ENCODE assay signal across 28 mouse cellular contexts in the genomic region with DNA sequence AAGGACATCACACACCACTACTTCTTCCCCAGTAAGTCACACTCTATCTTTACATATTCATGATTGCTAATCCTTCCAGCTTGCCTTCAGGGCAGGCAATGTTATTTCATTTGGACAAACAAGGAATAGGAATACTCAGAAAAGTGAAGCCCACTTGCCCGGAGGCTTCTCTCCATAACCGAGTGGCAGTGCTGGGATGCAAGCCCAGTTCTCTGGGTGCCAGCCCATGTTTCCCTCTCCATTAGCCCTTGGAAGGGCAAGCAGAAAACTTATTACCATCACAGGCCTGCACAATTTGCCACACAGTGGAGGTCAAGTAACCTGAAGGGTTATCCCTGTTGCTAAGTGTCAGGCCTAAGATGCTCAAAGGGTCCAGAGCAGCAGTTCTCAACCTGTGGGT.
DNase-seq lines count a peak whose midpoint lies in the region; ATAC-seq lines count a peak whose summit lies in the region.
"Had no signal": no experiment of that assay in that cellular context is flagged by ENCODE, and none has a peak within 500 bp of the region (broad histone marks: within the 10 kb centered on the region; RNA-seq: fewer than 3 reads in every experiment).

No protein-coding gene starts in this region.

- no peaks in the 10 kb centered on the region for H3K36me3 ChIP-seq in forebrain, embryonic 16.5 days (ENCODE audit: control insufficient read depth, insufficient read depth)
- no peaks in the 10 kb centered on the region for H3K36me3 ChIP-seq in forebrain, embryonic 14.5 days (ENCODE audit: control insufficient read depth, insufficient read depth, low read length)
- H3K36me3 ChIP-seq in kidney, embryonic 16.5 days (ENCODE audit: insufficient read depth, low read length), result no peaks in the 10 kb centered on the region
- H3K36me3 ChIP-seq in midbrain, embryonic 10.5 days, result peaks cover 33% of the 10 kb centered on the region
- H3K36me3 ChIP-seq in midbrain, embryonic 11.5 days (ENCODE audit: control insufficient read depth, insufficient read depth, low read length), result no peaks in the 10 kb centered on the region
- no peaks in the 10 kb centered on the region for H3K36me3 ChIP-seq in midbrain, embryonic 14.5 days (ENCODE audit: control insufficient read depth, insufficient read depth, low read length)
- H3K36me3 ChIP-seq: limb, embryonic 15.5 days; liver, embryonic 13.5 days had no signal

- H3K27ac ChIP-seq in forebrain, embryonic 16.5 days (ENCODE audit: low read length), result no peak overlapping the region
- H3K27ac ChIP-seq in forebrain, embryonic 14.5 days (ENCODE audit: low read depth, low read length), result no peak overlapping the region
- H3K27ac ChIP-seq in kidney, embryonic 16.5 days (ENCODE audit: low read length), result no peak overlapping the region
- H3K27ac ChIP-seq in midbrain, embryonic 10.5 days (replicated peaks), result peak overlapping the region; percentile 52; the same call in 1 of the 2 replicates
- no peak overlapping the region; the same call in 1 of the 2 replicates for H3K27ac ChIP-seq in midbrain, embryonic 11.5 days (ENCODE audit: low read depth, low read length)
- H3K27ac ChIP-seq in midbrain, embryonic 14.5 days (replicated peaks; ENCODE audit: low read depth, low read length), result no peak overlapping the region
- H3K27ac ChIP-seq: forebrain, embryonic 13.5 days; left cerebral cortex, adult 2 months; limb, embryonic 15.5 days; liver, embryonic 13.5 days; stomach, postnatal 0 days had no signal

- DNase-seq in forebrain, embryonic 14.5 days (ENCODE audit: low spot score), result no peak
- peak; percentile 26 for DNase-seq in kidney, adult 11 months
- no peak for DNase-seq in midbrain, embryonic 10.5 days (ENCODE audit: low spot score)
- DNase-seq in midbrain, embryonic 11.5 days (ENCODE audit: low spot score, missing footprints), result no peak
- peak; percentile 33 for DNase-seq in midbrain, embryonic 14.5 days
- DNase-seq in urinary bladder, adult 18-20 months (ENCODE audit: low spot score in 2 of 2), result no peak
- DNase-seq: adrenal gland, adult 8-10 months; cerebellum, adult 8-10 months; cerebellum, postnatal 36 days; heart, postnatal 14 days; kidney, postnatal 25 days; liver, embryonic 13.5 days; lung, adult 18-20 months; lung, postnatal 4 days; right cerebral cortex, postnatal 4 days; thymus, adult 18-20 months; thymus, postnatal 25 days had no signal

- WGBS in forebrain, embryonic 16.5 days, result 21% methylated on average over 2 of the region's 2 CpGs
- 55% methylated on average over 2 of the region's 2 CpGs for WGBS in forebrain, embryonic 14.5 days
- 84% methylated on average over 2 of the region's 2 CpGs for WGBS in kidney, embryonic 16.5 days
- WGBS in midbrain, embryonic 10.5 days, result 81% methylated on average over 2 of the region's 2 CpGs
- 75% methylated on average over 2 of the region's 2 CpGs for WGBS in midbrain, embryonic 11.5 days
- 28% methylated on average over 2 of the region's 2 CpGs for WGBS in midbrain, embryonic 14.5 days

- no peak overlapping the region for H3K4me3 ChIP-seq in forebrain, embryonic 16.5 days (replicated peaks; ENCODE audit: low read length)
- no peak overlapping the region for H3K4me3 ChIP-seq in forebrain, embryonic 14.5 days (ENCODE audit: low read depth, low read length)
- H3K4me3 ChIP-seq in kidney, embryonic 16.5 days (ENCODE audit: low read length), result no peak overlapping the region
- H3K4me3 ChIP-seq in midbrain, embryonic 10.5 days, result no peak overlapping the region
- H3K4me3 ChIP-seq in midbrain, embryonic 11.5 days (ENCODE audit: low read depth, low read length), result no peak overlapping the region
- H3K4me3 ChIP-seq in midbrain, embryonic 14.5 days (replicated peaks; ENCODE audit: low read depth, low read length), result no peak overlapping the region
- H3K4me3 ChIP-seq: forebrain, embryonic 13.5 days; heart, embryonic 13.5 days; left cerebral cortex, adult 2 months; limb, embryonic 15.5 days; liver, embryonic 13.5 days; megakaryocyte, embryonic 14.5 days had no signal

- ATAC-seq in forebrain, embryonic 16.5 days, result 0 out of 2 replicates have a peak, but pooled peaks have one; percentile 21
- ATAC-seq in forebrain, embryonic 14.5 days, result no peak
- ATAC-seq in kidney, embryonic 16.5 days (ENCODE audit: low FRiP score, low TSS enrichment), result no peak
- ATAC-seq in midbrain, embryonic 11.5 days (ENCODE audit: low FRiP score), result no peak
- ATAC-seq in midbrain, embryonic 14.5 days (ENCODE audit: low FRiP score, low TSS enrichment), result no peak
- ATAC-seq: forebrain, embryonic 13.5 days; intestine, embryonic 16.5 days; lung, postnatal 0 days had no signal

- H3K27me3 ChIP-seq in forebrain, embryonic 16.5 days (replicated peaks; ENCODE audit: control insufficient read depth, insufficient read depth, low read length), result no peaks in the 10 kb centered on the region
- H3K27me3 ChIP-seq in forebrain, embryonic 14.5 days (replicated peaks; ENCODE audit: control insufficient read depth, insufficient read depth, low read length), result no peaks in the 10 kb centered on the region
- no peaks in the 10 kb centered on the region for H3K27me3 ChIP-seq in kidney, embryonic 16.5 days (ENCODE audit: insufficient read depth, low read length)
- no peaks in the 10 kb centered on the region for H3K27me3 ChIP-seq in midbrain, embryonic 10.5 days (ENCODE audit: low read depth, poor library complexity, severe bottlenecking)
- no peaks in the 10 kb centered on the region for H3K27me3 ChIP-seq in midbrain, embryonic 11.5 days (ENCODE audit: control insufficient read depth, insufficient read depth, low read length)
- H3K27me3 ChIP-seq in midbrain, embryonic 14.5 days (ENCODE audit: control insufficient read depth, insufficient read depth, low read length), result no peaks in the 10 kb centered on the region
- H3K27me3 ChIP-seq: forebrain, embryonic 13.5 days; heart, embryonic 13.5 days; liver, embryonic 13.5 days had no signal

- no peaks in the 10 kb centered on the region for H3K9me3 ChIP-seq in forebrain, embryonic 16.5 days (ENCODE audit: control insufficient read depth, low read length)
- H3K9me3 ChIP-seq in forebrain, embryonic 14.5 days (replicated peaks; ENCODE audit: control insufficient read depth, low read length), result no peaks in the 10 kb centered on the region
- no peaks in the 10 kb centered on the region for H3K9me3 ChIP-seq in kidney, embryonic 16.5 days (ENCODE audit: low read length)
- no peaks in the 10 kb centered on the region for H3K9me3 ChIP-seq in midbrain, embryonic 10.5 days (replicated peaks)
- H3K9me3 ChIP-seq in midbrain, embryonic 11.5 days (ENCODE audit: control insufficient read depth, low read length), result no peaks in the 10 kb centered on the region
- H3K9me3 ChIP-seq in midbrain, embryonic 14.5 days (ENCODE audit: control insufficient read depth, low read length), result no peaks in the 10 kb centered on the region
- H3K9me3 ChIP-seq: forebrain, embryonic 13.5 days; G1E; heart, embryonic 13.5 days; limb, embryonic 15.5 days; liver, embryonic 13.5 days; megakaryocyte, embryonic 14.5 days had no signal

- H3K4me1 ChIP-seq in forebrain, embryonic 16.5 days (replicated peaks; ENCODE audit: control insufficient read depth, insufficient read depth, low read length), result peaks cover 33% of the 10 kb centered on the region
- H3K4me1 ChIP-seq in forebrain, embryonic 14.5 days (ENCODE audit: control insufficient read depth, insufficient read depth, low read length), result peaks cover 25% of the 10 kb centered on the region
- peaks cover 15% of the 10 kb centered on the region for H3K4me1 ChIP-seq in kidney, embryonic 16.5 days (ENCODE audit: insufficient read depth, low read length)
- H3K4me1 ChIP-seq in midbrain, embryonic 10.5 days, result peaks cover 57% of the 10 kb centered on the region
- peaks cover 19% of the 10 kb centered on the region for H3K4me1 ChIP-seq in midbrain, embryonic 11.5 days (ENCODE audit: control insufficient read depth, insufficient read depth, low read length)
- peaks cover 53% of the 10 kb centered on the region for H3K4me1 ChIP-seq in midbrain, embryonic 14.5 days (ENCODE audit: control insufficient read depth, insufficient read depth, low read length)

- H3K4me2 ChIP-seq in forebrain, embryonic 16.5 days (ENCODE audit: low read length), result no peak overlapping the region
- H3K4me2 ChIP-seq in forebrain, embryonic 14.5 days (ENCODE audit: low read length), result no peak overlapping the region
- no peak overlapping the region for H3K4me2 ChIP-seq in kidney, embryonic 16.5 days (replicated peaks; ENCODE audit: low read depth, low read length)
- no peak overlapping the region for H3K4me2 ChIP-seq in midbrain, embryonic 11.5 days
- H3K4me2 ChIP-seq in midbrain, embryonic 14.5 days (ENCODE audit: low read length), result no peak overlapping the region
- H3K4me2 ChIP-seq: forebrain, embryonic 13.5 days; heart, embryonic 13.5 days; limb, embryonic 15.5 days; liver, embryonic 13.5 days had no signal

- H3K9ac ChIP-seq in forebrain, embryonic 16.5 days (replicated peaks; ENCODE audit: low read depth, low read length), result no peak overlapping the region
- no peak overlapping the region for H3K9ac ChIP-seq in forebrain, embryonic 14.5 days (ENCODE audit: low read length)
- H3K9ac ChIP-seq in kidney, embryonic 16.5 days (replicated peaks; ENCODE audit: low read length), result no peak overlapping the region
- H3K9ac ChIP-seq in midbrain, embryonic 11.5 days (ENCODE audit: low read length), result no peak overlapping the region
- H3K9ac ChIP-seq in midbrain, embryonic 14.5 days (replicated peaks; ENCODE audit: low read length), result no peak overlapping the region
- H3K9ac ChIP-seq: forebrain, embryonic 13.5 days; heart, embryonic 13.5 days; limb, embryonic 15.5 days; liver, embryonic 13.5 days had no signal

Comparison
In these comparisons a context has a peak if more than half of its experiments do, and no peak if none do; other contexts are left out.
1. DNase-seq: peak in kidney, adult 11 months (single experiment) and midbrain, embryonic 14.5 days (single experiment); none in forebrain, embryonic 14.5 days (single experiment), midbrain, embryonic 10.5 days (single experiment), midbrain, embryonic 11.5 days (single experiment) and urinary bladder, adult 18-20 months (0 of 2).